Mouse (Mus musculus) lung, adult 18-20 months (tissue): ENCODE measurements at regions not wholly inside any gene's neighbourhood (a gene's known extent, or its start where the extent isn't known, plus 50 kb on each side); places are given as distances from the start of the nearest gene placed in this dataset.

Source experiments
- DNase-seq, 2 experiments: peaks; one replicate each; pipeline ENCODE4 v3.0.0; 2022; ENCODE audit warnings: mixed read lengths in 2 of 2

DNA sequence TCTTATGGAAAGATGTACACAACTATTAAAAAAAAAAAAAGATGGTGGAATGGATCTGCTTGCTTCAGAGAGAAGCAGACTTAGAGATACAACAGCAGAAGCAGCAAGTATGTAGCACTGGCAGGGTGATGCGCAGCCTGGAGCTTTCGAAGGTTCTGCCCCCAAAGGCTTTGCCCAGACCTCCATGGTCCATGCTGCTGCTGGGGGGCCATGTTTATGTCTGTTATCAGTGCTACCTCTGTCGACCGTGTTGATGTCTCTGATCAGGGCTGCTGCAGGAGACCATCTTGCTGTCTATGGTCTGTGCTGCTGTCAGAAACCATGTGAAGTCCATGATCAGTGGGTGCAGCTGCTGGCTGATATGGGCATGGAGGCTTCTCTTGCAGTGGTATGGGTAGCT is 88.6 kb upstream of the Fam189a1 start:
- no peak for DNase-seq

DNA sequence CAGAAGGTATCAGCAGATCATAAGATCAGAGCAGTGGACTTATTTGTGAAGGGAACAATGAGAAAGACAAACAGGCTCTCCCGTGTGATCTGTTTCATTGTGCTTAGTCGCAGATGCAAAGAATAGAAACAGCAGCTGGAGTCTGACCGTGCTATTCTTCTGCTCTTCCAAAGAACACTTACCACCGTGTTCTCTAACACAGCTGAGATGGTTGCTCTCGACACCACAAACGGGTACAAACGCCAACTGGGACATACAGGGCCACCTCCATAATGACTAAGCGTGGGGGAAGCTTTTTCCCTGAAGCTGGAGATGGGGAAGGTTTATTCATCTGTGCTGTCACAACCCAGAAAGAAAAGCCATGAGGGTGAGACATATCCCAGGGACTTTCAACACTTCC is 84.8 kb upstream of the Fam189a1 start:
- no peak for DNase-seq

DNA sequence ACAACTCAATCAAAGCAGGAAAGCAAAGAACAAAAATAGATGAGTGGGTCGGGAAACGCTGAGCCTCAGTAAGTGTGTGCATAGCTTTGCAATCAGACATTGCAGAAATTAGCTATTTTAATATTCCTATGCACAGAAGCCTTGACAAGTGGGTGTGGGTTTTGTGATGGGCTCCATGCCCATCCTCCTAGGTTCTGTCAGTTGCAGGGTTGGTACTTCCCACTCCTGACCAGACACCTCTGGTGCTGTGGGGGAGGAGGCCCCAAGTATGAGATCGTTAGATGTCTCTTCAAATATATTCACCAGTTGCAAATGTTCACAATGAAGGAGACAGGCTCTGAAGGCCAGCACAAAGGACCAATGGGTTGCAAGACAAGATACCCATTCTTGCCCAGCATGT is 79.3 kb upstream of the Fam189a1 start:
- no peak for DNase-seq

DNA sequence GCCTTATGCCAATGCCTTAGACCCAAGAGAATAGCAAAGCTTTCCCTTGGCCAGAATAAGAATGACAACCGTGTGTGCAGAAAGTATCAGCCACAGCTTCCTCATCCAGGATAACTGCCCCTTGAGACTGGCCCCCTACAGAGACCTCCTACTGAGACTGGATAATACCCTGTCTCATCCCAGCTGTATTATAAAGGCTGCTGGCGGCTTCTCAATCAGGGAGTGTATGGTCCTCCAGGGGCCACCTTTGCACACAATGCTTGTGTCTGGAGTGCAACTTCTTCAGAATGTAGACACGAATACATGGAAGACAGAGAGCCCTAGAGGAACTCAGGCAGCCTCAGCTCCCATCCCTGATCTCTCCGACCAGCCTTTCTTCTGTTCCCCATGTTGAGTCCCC is 77.3 kb upstream of the Fam189a1 start:
- DNase-seq = no peak

DNA sequence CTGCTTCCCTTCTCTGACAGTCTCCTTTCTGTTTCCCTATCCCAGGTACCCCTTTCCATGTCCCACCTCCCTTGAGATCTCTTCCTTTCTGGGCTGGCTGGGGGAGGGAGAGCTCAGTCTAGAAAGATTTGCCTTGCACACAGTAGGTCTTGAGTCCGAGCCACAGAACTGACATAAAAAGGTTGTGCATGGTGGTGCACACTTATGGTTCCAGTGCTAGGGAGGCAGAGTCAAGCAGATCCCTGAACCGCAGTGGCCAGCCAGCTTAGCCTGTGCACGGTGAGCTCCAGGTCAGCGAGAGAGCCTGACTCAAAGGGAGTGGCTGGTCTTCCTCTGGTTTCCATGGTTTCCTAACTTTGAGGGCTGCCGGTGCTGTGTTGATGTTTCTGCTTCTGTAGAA is 72.9 kb upstream of the Fam189a1 start:
- no peak for DNase-seq

DNA sequence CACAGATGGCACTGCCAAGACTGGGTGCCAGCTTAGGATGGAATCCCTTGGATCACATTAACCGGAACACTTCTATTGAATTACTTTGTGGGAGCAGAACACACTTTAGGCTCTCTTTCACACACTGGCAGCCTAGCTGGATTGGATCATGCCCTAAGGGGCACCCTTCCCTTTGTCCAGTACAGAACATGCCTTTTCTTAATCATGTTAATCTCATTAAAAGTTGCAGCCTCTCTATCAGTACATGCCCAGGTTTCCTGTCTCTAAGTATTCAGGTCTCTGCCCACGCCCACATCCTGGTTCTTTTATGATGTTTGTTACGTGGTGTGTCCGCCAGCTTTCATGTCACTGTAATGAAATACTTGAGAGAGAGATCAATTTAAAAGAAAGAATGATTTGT is 69.8 kb upstream of the Fam189a1 start:
- no peak for DNase-seq

DNA sequence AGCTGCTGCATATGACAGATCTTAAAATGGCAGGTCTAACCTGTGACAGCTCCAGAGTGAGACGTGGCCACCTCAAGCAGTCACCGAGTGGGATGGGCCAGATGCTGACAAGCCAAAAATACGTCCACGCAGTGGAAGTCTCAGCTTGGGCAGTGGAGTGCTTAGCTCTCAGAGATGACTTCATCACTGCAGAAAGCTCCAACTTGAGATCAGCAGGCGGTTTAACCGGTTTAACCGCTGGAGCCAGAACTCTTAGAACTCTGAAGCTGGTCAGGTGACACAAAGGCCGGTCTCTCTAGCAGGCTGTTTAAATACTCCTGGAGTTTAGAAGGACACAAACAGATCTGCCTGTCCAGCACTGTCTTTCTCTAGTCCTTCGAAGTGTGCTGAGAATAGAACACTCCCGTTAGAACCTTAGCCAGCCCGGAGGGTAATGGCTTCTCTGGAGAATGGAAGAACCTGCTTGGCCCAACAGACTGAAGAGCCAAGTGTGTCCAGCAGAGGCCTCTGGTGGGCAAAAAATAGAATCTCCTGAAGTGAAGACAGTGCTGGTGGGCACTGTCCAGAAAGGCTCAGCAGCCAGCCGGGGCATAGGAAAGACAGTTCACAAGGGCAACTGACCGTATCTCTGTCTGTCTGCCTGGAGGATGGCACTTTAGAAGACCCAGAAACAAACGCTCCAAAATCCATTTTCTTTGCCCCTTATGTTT is 57.0 kb upstream of the Fam189a1 start:
- DNase-seq = peak; percentile 87 to 90

DNA sequence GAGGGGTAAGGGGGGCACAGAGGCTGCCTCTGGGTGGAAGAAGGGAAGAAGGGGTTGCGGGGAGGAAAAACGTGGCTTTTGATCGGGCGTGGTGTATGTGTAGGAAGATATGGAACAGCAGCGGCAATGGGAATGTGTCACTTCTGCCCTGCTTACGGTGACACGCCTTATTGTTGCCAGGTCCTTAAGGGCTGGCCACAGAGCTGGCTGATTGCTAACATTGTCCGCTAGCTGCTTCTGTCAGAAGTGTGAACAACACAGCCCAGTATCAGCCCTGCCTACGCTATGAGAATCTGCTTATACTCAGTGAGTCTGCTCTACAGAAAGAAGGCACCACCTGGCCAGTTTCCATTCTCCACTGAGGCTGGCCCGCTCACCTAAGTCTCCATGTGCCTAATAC is 50.9 kb upstream of the Fam189a1 start:
- no peak for DNase-seq
